Mouse (Mus musculus) mouse trophoblast stem cell (cell line): ENCODE measurements around the gene Tnfsfm13.

Source experiments
- in situ Hi-C, 2 experiments: fragments of 300-500 bp; cut with MseI, MboI; formaldehyde crosslinking; loops; 2 replicates in 1 of 2; 3 replicates in 1 of 2; pipeline ENCODE4 v1.15.1; 2025

The Tnfsfm13 gene

DNA sequence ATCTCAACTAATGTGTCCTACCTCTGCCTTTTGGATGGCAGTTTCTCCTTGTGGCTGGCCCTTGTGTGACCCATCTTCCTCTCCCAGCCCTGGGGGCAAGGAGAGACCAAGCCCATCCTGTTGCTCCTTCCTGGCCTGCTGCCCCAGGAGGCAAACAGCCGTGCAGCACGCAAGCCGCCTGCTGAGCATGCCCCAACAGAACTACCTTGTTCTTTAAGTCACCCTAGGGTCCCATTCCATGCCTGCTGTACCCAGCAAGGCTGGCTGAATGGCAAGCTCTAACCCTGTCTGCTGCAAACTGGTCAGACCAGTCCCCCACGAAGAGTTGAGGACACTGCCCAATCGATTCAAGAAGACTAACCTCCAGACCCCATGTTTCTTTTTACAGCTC, 39.8 kb downstream of the Tnfsfm13 start:
- in situ Hi-C loops = no loop called here

DNA sequence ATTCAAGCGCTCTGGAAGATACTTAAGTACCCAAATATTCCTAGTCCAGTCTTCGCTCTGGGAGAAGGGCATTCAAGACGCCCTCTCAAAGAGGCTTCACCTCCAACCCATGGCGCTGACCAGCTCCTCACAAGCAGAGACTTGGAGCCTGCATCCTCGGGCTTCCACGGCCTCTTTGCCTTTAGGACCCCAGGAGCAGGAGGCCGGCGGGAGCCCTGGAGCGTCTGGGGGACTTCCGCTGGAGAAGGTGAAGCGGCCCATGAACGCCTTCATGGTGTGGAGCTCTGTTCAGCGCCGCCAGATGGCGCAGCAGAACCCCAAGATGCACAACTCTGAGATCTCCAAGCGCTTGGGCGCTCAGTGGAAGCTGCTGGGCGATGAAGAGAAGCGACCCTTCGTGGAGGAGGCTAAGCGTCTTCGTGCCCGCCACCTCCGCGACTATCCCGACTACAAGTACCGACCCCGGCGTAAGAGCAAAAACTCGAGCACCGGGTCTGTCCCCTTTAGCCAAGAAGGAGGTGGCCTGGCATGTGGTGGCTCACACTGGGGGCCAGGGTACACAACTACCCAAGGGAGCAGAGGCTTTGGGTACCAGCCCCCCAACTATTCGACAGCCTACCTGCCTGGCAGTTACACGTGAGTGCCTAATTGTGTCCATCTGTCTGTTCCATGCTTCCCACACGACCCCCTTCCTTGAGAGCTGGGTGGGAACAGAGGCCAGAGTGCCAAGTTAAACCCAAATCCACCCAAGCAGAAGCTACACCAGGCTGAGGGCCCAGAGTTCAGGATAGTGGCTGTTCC, 40.4 kb downstream of the Tnfsfm13 start, which contains the start of gene Sox15:
TSS of gene Sox15 (plus strand) at position 51 of the 801 bp plus-strand sequence.
- in situ Hi-C loops = no loop called here

DNA sequence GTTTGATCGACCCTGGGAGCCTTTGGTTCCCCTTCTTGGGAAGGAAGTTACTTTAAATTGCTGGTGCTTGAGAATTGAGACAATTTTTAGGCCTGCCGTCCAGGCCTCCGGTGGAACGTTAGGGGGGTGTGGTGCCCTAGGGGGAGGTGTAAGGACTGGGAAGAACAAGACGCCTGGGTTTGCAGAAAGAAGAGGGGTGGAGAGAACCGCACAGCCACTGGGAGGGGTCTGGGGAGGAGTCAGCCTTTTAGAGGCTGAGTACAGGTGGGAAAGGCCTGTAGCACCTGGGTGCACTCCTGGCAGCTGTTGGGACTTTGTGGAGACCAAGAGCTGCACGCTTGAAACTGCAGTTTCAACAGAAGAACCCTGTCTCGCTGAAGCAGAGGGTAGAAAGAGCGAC, 41.1 kb downstream of the Tnfsfm13 start:
- in situ Hi-C loops = no loop called here

DNA sequence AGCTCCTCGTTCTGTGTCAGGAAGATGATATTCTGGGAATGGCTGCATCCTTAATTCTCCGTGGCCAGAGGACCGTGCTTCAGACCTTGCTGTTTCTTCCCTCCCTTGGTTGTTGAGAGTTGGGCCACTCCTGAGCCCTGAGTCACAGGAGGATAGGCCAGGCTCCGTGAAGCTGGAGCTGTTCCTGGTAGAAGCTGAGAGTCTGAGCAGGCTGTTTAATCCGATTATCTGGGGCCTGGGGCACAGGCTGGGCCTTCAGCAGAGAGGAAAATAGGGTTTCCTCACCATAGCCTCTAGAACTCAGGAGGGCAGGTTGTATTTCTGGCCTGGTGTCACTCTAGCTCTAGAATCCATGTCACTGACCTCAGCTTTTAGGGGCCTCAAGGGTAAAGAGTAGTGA, 42.5 kb downstream of the Tnfsfm13 start:
- in situ Hi-C loops = no loop called here

DNA sequence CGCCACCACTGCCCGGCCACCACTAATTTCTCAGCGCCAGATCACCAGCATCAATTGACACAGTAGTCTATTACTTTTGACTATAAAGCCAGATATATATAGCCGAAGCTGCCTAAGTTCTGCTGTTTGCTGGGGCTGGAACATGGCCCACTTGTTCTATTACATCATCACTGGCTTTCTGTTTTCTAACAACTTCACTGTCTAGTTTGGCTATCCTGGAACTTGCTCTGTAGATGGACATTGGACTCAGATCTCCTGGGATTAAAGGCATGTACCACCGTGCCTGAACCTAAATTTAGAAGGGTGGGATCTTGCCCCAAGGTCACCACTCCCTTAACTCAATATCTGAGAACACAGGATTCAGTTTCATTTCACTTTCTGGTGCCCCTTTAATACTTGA, 50.0 kb downstream of the Tnfsfm13 start:
- in situ Hi-C loops = no loop called here

DNA sequence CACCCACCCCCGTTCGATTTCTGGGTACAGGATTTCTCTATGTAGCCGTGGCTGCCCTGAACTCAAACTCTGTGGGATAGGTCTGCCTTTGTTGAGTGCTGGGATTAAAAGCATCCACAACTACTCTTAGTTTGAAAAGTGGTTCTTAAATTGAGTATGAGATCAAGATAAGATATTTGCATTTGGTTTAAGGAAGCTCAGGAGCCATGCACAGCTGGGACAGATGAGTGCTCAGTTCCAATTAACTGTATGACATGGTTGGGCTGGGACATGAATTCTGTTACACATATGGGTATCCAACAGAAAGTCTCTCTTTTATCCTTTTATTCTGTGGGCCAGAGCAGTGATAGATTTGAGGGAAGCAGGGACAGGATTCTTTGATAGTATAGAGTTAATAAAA, 60.4 kb downstream of the Tnfsfm13 start:
- in situ Hi-C loops = no loop called here

DNA sequence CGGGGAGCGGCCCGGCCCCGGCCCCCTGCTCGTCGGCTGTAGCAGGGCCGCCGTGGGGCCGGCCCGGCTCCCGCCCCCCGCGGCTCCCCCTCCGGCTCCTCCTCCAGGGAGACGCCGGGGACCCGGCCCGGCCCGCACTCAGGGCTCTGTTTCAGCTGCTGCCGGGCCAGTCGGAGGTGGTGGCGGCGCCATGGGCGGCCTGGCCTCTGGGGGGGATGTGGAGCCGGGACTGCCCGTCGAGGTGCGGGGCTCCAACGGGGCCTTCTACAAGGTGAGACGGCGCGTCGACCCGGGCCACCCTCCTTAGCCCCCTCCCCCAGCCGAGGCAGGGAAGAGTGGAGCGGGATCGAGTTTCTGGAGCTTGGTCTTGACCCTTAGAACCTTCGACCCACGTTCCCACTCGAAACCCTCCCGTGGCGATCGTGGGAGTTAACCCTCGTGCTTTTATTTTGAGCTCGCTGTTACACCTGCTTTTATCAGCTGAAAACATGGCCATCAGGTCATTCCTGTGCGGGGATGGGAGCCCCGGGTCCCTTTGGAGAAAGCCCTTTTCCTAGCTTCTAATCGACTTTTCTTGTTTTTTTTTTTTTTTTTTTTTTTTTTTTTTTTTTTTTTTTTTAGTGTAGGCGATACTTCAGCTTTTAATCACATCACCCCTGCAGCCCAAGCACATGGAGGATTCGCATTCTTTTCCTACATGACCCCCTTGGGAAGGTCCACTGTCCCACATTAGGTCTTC, 62.6 kb downstream of the Tnfsfm13 start:
- in situ Hi-C loops = no loop called here
